Mouse (Mus musculus) frontal cortex, postnatal 10 days (tissue): ENCODE data around the gene Blvrb.
A peak's percentile ranks its signal among the peaks of the same experiment; 100 is the strongest.

Source experiments
- DNase-seq, 2 experiments: peaks; one replicate each; pipeline ENCODE4 v3.0.0; 2022; ENCODE audit warnings: low spot score in 2 of 2, mixed read lengths in 1 of 2

Gene Blvrb

DNA sequence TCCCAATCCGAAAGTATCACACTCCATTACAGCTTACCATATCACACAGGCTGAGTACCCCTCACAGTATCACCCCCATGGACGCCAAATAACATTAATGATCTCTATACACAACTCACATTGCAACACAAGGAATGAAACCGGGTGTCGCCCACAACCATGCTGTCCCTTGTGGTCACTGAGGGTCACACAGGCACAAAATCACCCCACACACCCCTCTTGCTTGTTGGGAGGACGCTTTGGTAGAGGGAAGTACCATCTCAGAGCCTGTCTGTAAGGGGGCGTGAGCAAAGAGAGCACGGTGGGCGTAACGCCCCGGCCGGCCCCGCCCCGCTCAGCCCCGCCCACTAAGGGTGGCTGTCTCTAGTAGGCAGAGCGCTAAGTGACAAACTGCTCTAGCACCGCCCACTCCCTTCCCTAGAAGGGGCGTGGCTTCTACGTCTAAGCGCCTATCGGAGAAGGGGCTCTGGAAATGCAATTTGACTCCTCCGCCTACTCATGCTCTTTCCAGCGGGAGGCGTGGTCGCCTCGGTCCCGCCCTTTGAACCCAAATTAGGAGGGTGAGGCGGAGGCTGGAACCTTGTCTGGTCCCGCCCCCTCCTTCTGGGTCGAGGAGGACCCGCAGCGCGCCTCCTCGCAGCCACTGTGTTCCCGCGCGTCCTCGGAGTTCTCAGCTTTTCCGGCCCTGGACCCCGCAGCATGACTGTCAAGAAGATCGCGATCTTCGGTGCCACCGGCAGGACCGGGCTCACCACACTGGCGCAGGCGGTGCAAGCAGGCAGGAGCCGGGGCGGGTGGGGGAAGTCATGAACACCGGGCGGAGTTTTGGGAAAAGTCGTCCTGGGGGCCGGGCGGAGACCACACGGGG lies at the start of gene Blvrb, which contains the start of gene Sptbn4:
Gene Blvrb (plus strand): TSS at position 560 of the 868 bp plus-strand sequence.
Gene Sptbn4 (minus strand): TSS at position 268 of the 868 bp plus-strand sequence.
- peak; percentile 98 to 99 for DNase-seq

DNA sequence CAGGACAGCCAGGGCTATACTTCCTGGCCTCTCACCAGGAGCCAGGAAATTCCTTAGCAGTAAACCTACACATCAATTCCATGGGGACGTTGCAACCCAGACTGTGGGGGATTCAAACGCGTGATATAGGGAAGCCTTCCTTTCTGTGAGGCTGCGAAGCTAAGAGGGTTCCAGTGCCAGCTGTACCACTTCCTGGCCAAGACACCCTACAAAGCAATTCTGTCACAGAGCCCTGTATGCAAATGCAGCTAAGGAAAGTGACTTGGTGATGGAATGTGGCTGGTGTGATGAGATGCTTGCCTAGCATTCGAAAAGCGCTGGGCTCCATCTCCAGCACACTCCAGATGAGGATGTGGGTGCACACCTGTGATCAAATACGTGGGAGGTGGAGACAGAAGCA lies 47.2 kb upstream of the Blvrb start:
- DNase-seq = no peak

DNA sequence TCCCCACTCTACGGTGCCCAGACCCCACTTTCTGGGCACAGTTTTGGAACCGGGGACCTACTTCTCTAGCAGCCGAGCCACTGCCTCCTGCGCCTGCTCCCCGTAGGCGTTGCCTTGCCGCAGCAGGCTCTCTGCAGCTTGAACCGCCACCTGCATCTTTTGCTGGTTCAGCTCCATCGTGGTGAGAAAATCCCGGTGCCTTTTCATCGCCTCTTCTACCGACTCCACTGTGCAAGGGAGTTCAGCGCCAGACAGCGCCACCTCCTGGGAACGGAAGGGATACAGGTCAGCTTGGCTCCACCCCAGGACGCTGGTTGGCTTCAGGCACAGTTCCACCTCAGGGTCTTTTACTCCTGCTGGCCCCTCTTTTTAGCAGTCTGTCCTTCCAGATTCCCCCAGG lies 45.1 kb upstream of the Blvrb start:
- peak in 1 of 2 experiments; percentile 56 for DNase-seq

DNA sequence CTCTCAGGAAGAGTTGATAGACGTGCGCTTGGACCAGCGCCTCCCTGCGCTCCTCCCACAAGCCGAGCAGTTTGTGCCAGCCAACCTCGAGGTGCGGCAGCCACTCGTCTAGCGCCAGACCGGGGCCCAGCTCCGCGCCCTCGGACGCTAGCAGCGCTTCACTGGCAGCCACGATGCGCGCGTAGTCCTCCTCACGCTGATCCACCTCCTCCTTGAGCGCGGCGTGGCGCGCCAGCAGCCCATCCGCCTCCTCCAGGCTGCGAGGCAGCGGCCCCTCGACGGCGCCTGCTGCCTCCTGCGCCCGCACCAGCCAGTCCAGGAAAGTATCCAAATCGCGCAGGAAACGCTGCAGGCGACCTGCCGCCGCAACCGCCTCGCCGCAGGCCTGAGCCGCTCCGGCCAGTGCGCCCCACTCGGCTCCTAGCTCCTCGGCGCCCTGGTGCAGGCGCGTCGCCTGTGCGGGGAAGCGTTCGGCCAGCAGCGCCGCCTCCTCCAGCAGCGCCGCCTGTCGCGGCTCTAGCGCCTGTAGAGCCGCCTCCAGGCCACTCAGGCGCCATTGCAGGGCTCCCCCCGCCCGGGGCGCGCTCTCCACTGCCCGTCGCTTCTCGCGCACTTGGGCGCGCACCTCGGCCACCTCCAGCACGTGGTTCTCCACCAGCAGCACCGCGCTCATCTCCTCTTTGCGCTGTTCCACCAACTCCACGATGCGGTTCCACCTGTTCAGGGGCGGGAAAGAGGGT lies 43.4 kb upstream of the Blvrb start:
- DNase-seq = no peak

DNA sequence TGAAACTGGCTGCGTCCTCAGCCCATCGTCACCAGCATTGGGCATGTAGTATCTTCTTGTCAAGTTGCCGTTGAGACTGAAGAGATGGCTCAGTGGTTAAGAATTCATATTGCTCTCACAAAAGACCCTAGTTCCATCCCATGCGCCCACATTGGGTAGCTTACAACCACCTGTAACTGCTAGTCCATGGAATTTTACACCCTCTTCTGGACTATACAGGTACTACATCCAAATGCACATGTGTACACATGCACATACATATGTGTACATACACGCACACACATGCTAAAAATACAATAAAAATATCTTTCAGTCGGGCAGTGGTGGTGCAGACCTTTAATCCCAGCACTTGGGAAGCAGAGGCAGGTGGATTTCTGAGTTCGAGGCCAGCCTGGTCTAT lies 41.3 kb upstream of the Blvrb start:
- DNase-seq = no peak

DNA sequence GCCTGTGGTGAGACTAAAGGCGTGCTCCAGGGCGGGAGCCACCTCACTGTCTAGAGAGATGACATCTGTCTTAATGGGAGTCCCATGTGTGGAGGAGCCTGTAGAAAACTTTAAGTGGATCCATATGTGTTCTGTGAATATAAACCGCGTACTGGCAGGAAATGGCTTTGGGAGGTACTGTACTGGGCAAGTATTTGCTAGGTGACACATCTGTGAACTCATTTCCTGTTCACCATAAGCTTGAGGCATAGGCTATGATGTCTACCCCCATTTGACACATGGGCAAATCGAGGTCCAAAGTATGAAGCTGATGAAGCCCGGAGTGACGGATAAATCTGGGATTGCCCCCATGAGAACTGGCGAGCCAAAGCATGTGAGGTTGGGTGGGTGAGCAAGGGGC lies 40.0 kb upstream of the Blvrb start:
- no peak for DNase-seq

DNA sequence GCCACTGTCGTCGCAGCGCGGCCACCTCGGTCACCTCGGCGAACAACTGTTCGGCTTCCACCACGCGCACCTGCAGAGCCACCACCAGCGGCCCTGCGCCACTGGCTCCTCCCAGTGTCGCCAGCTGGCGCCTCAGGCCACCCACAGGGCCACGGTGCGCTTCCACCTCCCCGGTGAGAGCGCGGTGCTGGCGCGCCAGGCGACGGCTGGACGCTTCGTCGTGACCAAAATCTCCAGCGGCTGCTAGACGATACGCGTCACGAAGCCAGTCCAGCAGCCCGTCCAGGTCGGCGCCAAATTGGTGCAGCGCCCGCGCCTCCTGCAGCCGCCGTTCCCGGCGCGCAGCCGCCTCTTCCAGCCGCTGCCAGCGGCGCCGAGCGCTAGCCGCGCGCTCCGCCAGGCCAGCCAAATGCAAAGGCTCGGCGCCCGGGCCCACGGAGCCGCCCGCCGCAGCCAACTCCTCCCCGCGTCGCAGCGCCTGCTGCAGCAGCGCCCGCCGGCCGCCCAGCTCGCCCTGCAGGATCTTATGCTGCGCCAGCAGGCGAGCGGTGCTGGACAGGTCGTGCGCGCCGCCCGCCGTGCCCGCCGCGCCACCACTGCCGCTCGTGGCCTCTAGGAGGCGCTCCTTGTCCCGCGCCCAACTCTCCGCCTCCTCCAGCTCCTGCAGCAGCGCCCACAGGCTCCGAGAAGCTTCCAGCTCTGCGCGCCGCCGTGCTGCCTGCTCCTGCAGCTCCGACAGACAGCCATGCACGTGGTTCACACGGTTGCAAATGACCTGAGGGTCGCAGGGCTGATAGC lies 39.2 kb upstream of the Blvrb start:
- peak in 1 of 2 experiments; percentile 64 for DNase-seq

DNA sequence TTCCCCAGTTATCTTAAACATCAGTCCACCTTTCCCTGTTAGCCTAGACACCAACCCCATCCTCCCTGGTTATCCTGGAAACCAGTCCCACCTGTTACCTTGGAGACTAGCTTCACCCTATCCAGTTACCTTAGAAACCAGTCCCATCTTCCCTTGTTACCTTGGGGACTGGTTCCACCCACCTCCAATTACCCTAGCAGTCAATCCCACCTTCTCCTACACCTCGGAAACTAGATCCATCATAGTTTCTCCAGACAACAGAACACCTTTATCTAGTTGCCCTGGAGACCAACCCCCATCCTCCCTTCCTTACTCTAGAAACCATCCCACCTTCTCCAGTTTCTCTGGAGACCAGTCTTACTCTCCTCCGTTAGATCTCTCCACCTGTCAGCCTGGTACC lies 30.6 kb upstream of the Blvrb start:
- no peak for DNase-seq

DNA sequence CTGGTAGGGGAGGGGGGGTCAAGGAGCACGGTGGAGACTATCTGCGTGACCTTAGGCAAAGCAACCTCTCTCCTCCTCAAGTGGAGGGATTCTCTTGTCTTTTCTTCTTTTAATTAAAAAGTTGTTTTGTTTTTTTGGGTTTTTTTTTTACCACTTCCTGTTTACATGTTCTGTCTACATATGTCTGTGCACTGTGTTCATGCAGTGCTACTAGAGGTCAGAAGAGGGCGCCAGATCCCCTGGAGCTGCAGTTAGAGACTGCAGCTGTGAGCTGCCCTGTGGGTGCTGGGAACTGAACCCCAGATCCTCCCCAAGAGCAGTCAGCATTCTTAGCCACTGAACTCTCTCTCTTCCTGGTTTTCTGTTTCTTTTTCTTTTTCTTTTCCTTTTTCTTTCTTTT lies 28.7 kb upstream of the Blvrb start:
- DNase-seq = no peak

DNA sequence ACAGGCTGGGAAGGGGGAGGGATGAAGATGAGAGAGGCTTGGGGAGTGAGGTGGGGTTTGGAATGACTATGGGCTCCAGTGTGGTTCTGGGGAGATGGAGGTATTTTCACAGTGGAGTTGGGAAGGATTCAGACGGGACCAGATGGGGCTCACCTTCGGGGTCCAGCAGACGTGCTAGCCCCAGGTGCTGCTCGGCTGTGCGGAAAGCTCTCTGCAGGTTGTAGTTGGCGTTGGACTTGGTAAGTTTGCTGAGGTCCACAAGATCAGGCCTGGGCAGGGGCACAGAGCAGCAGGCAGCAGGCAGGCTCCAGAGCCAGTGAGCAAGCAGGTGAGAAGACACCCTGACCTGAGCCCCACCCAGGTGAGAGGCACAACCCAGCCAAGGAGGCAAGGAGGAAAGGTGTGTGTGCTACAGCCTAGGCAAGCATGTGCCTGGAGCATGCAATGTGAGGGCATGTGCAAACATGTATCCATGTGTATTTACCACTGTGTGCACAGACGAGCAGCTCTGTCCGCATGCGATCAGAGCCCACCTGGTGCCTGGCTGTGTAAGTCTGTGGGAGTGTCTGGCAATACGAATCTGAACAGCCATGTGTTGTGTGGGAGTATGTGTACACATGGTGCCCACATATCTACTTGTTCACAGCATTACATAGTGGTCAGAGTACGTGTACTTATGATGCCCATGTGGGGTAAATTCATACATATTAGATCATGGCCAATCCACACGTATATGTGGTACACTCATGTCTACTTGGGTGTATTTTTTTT lies 24.0 kb upstream of the Blvrb start:
- no peak for DNase-seq

DNA sequence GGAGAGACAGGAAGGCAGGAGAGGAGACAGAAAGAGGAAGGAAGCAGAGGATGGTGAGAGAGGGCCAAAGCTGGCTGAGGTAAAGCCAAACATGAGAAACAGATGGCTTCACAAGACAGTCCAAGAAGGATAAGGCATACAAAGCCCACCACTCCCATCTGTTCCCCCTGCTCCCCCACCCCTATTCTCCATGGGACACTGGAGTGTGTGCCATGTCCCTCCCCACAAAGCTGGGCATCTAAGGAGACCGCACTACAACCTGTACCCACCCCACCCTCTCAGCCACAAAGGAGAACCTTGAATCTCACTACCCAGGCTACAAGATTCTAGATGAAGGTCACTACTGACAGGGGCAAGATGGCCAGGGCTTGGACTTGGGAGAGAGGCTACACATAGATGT lies 20.4 kb upstream of the Blvrb start:
- DNase-seq = no peak

DNA sequence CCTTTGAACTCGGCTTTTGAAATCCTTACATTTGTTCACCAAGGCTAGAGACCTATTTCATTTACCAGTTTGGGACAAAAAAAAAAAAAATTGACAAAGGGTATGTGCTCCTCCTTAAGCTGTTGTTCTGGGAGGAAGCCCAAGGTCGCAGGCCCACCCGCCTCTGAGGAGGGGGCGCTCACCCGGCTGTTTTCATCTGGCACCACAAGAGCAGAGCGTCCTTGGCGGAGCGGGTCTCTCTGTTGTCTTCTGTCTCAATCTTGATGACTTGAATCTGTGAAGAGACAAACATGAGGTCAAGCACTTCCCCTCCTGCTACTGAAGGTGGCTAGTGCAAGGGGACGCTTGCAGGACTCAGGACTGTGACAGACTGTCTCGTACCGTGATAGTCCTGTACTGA lies 19.8 kb upstream of the Blvrb start:
- DNase-seq = no peak

DNA sequence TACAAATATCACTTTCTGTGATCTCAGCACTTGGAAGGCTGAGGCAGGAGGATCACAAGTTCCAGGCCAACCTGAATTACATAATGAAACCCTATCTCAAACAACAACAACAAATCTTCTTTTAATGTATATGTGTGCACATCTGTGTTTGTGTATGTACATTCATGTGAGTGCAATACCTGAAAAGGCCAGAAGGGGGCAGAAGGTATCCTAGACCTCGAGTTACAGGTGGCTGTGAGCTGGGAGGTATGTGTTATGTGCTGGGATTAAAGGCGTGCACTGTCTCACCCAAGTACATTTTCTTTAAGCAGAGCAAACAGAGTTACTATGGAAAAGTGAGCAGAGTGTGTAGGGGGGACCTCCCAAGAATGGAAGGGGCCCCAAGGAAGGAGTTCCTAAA lies 18.6 kb upstream of the Blvrb start:
- no peak for DNase-seq

DNA sequence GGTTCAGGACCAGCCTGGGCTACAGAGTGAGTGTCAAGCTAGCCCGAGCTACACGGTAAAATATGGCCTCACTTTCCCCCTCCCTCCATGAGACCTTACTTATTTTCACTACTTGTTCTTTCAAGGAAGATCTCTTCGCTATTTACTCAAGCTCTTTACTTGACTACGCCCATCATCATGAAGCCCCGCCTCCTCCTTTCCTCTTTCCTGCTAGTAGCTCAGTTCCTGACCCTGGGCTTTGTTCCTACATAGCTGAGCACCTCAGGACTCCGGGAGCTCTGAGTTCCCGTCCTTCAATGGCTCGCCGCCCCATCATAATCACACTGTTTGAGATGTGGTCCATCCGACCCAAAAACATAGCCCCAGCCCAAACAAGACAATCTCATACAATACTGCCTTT lies 14.4 kb upstream of the Blvrb start:
- DNase-seq = no peak

DNA sequence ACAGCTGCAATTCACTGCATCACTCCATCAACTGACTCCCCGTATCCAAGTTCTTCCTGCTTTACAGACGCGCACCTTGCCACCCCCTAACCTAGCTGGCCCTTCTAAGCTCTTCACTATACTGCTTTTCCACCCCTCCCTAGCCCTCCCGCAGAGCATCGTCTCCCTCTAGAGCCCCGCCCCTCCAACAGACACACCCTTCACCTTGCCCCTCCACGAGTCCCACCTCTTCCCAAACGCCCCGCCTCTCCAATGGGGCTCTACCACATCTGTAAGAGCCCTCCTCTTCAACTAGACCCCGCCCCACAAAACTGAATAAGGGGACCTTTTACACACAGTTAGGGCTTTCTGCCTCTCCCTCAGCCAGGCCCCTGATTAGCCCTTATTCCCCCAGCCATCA lies 14.0 kb upstream of the Blvrb start:
- no peak for DNase-seq

DNA sequence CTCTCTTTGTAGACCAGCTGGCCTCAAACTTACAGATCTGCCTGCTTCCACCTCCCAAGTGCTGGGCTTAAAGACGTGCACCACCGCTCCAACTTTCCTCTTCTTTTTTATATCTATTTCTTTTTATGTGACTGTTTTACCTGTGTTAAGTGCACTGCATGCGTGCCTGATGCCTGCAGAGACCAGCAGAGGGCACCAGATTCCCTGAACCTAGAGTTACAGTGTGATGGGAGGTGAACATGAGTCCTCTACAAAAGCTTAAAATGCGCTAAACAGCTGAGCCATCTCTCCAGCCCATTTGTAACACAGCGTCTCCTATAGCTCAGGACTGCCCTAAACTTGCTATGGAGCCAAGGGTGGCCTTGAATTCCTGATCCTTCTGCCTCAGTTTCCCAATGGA lies 10.2 kb upstream of the Blvrb start:
- no peak for DNase-seq

DNA sequence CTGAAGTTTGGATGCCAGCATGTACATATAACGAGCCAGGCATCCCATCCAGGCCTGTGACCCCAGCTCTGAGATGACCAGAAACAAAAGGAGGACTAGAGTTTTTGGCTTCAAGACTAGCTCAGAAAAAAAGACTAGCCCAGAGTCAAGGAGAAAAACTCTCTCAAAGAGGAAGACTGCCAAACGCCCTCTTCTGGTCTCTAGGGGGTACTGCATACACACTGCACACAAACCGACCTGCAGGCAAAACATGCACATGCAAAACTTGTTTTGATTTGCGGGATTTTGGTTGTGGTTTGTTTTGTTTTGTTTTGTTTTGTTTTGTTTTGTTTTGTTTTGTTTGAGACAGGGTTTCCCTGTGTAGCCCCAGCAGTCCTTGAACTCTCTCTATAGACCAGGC lies 7.8 kb upstream of the Blvrb start:
- no peak for DNase-seq

DNA sequence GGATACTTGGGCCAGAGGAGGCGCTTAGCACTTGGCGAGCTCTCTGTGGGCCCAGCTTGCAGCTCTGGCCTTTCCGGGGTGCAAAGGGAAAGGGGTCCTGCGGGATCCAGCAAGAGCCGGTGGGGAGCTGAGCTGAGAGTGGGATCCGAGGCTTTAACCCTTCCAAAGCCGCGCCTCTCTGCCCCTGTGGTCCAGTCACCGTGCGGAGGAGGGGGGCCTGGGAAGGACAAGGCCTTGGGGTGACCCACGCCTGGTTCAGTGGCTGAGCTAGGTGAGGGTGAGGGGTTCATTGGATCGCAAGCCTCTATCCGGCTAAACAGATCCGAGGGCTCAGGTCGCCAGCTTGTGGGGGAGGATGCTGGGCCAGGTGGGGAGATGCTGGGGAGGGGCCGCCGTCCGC lies 1.7 kb upstream of the Blvrb start:
- DNase-seq = peak in 1 of 2 experiments; percentile 31

DNA sequence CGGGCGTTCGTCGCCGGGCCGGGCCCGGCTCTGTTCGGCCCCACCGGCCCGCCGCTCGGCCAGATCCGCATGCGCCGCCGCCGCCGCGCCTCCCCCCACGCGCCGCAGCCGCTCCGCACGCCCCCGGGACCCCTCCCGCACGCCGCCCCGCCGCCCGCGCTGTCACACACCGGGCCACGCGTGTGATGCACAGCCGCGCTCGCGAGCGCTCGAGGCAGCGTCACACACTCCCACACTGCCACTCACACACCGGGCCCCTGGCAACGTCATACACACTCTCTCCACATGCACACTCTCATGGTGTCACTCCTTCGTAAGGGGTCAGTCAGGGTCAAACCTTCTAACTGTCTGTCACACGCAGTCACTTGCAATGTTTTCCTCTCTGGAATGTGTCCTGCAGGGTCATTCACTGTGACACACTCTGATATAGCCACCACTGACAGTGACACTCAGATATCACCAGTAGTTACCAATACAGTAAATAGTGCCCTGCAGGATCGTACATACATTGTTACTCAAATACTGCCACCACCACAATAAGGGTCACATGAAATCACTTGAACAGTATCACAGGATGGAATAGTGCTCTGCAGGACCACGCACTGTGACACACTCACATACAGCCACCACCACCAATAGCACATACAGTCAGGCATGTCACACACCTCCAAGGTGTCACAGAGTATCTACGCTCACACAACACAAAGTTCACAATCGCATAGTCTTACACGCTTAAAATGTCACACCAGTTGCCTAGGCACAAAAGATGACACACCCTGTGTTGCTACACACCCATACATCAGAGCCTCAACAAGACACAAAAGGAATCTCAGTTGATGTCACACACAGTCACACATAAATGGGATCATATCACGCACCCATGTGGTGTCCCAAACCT lies 1.0 kb upstream of the Blvrb start:
- peak; percentile 73 to 81 for DNase-seq

DNA sequence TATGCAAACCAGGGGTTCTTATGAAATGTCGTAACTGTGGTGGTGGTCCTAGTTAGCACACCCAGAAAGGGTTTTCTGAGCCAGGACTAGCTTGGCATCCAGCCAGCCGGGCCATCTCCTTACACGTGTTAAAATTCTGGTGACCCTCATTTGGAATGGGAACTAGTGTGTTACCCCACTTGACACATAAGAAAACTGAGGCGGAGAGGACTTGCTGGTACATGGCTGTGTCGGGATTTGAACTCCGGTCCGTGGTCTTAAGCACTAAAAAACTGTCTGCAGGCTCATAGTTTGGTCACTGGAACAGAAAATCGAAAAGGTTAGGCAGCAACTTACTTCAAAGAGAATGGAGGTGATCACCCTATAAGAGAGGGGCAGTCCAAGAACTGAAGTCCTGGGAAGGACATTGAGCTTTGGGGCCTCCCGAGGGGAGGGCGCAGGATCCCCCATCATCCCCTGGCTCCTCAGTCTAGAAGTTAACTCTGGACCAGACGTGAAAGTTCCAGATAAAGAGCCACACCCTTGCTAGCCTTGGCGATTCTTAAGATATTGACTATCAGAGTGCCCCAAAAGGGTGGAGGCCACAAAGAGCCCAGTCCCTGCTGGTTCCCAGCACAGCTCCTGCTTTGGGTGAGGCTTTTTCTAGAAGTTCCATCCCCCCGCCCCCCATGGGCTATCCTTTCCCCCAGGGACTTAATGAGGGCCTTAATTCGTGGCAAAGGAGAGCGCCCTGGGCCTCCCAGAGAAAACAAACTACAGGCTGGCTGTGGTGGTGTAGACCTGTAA lies 836 bp downstream of the Blvrb start:
- DNase-seq = peak; percentile 36 to 37
